Mouse (Mus musculus) C2C12 (cell line): ENCODE measurements at regions not wholly inside any gene's neighbourhood (a gene's known extent, or its start where the extent isn't known, plus 50 kb on each side); places are given as distances from the start of the nearest gene placed in this dataset.

Experiments used
- CTCF ChIP-seq: IDR thresholded peaks from one replicate; pipeline ENCODE4 v1.5.1; 2011; ENCODE audit not compliant: control insufficient read depth, insufficient read depth, insufficient read length
- FOSL1 ChIP-seq: IDR thresholded peaks from one replicate; pipeline ENCODE4 v1.8.0; 2011; ENCODE audit warnings: mild to moderate bottlenecking, low read length; ENCODE audit not compliant: poor library complexity, insufficient read depth, severe bottlenecking
- MAX ChIP-seq: IDR thresholded peaks from one replicate; pipeline ENCODE4 v1.6.1; 2011; ENCODE audit warnings: mild to moderate bottlenecking, control low read depth

GRCm38 (mm10) chr10:126734661-126735060 is 166.5 kb downstream of the Atp23 start:
- TF ChIP-seq CTCF: no peak
- no peak for TF ChIP-seq FOSL1
- no peak for TF ChIP-seq MAX
